Mouse (Mus musculus) thymus, postnatal 0 days (tissue): ENCODE data around the gene N4bp3. TPM values are rescaled to one million over a fixed set of nuclear protein-coding genes. Genes with fewer than 3 reads are reported as not detected.
A peak's percentile ranks its signal among the peaks of the same experiment; 100 is the strongest.
"Not testable (repeated sequence)": the region's sequence is repeated elsewhere in the genome, so short reads cannot be mapped to it uniquely, and the experiment has no call there.

Experiments
- DNase-seq: peaks from one replicate; pipeline ENCODE4 v3.0.0-alpha.2; 2015; ENCODE audit warnings: low spot score
- polyA plus RNA-seq: library from polyadenylated mRNA; unstranded; fragments of >200 nt; fragmentation: Nextera tagmentation; extraction: Ambion mirVana; gene quantifications from 2 replicates; pipeline ENCODE4 v1.2.1, GENCODE M21; 2015

The N4bp3 gene
- polyA plus RNA-seq, 1 experiment from 2014 or later, result 26.5 TPM

DNA sequence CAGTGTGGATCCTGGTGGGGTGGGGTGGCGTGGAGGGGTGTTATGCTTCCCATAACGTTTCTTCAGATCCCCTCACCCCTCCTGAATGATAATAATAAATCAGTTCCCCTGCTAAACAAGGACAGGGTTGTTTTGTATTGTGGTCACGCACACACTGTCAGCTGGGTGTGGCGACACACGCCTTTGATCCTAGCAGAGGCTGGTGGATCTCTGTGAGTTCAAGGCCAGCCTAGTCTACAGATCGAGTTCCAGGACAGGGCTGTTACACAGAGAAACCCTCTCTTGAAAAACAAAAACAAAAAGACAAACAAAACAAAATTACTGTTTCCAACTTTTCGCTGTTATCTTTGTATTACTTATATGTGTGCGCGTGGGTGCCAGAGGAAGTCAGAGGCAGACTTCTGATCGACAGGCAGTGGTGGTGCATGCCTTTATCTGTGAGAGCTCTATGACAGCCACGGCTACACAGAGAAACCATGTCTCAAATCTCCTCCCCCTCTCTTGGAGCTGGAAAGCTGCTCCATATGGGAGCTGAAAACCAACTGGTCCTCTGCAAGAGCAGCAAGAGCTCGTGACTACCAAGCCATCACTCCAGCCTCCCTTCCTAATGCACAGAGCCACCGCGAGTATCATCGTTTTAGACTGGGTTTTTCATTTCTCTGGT lies 20.9 kb downstream of the N4bp3 start:
- no peak for DNase-seq

DNA sequence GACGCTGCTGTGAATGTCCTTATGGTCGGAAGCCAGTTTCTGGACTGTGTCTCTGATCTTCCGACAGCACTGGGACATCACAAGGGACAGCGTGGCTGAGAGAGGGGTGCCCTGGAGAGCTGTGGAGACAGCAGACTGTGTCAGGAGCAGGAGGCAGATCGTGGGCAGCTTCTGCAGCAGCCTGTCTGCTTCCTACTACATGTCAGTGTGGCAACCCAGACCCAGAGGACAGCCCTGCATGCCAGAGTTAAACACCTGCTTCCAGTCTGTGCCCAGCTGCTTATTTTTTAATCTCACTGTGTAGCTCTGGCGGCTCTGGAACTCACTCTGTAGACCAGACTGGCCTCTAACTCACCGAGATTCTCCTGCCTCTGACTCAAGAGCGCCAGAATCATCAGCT lies 22.7 kb downstream of the N4bp3 start:
- DNase-seq, result no peak

DNA sequence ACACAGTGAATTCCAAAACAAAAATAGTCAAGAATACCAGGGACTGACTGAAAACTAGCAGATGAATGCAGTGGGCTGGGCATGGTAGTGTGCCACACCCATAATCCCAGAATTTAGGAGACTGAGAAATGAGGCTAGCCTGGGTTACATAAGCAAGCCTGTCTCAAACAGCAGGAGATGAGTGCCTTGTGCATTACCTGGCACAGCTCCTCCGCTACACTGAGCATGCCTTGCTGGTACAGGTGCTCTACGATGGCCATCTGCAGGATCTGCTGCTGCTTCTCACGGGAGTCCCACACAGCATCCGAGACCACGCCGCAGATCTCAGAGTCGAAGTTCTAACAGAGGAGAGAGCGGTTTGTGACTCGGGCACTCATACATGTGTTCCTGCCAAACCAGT lies 23.2 kb downstream of the N4bp3 start:
- no peak for DNase-seq

DNA sequence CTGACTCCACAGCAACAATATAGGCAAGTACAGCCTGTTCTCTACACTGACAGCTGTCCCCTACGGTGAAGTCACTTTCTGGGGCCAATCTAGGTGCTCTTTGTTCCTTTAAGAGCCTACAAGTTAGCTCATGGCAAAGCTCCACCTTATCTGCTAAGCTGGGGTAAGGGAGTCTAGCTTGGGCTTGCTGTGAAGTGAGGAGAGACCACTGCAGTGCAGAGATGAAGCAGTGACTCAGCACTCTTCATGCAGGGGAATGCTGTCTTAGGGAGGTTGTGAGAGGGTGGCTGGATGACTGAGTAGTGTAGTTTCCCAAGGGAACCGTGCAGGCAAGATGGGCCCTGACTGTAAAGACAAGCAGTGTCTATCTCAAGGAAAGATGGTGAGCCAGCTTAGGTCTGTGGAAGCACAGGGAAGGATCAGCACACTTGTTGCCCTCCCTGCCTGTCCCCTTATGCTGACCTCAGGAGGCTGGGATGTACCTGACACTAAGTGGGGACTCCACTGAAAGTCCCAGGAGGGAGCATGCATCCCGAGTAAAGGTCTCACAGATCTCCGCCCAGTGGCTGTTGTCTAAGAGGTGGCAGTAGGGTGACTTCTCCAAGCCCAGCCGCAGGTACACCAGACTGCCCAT lies 25.3 kb downstream of the N4bp3 start:
- no peak for DNase-seq

DNA sequence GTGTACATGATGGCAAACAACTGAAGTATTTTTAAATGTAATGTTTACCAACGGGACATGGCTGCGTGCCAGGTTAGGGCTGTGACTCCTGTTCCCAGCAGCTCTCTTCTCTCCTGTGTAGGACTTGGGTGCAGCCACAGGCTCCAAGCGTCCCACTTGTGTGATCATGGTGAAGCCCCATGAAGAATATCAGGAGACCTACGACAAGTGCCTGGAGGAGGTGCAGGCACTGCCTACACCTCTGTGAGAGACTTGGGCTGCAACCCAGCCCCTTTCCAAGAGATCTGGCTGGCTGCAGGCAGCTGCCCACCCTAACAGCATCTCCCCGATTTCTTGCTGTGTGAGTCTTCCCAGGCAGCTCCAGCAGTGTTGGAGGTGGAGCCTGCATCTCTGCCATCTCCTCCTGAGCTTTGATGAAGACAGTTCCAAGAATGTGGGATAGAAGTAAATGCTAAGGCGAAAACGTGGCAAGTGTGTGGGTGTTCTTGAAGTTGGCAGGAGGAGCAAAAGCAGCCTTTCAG lies 27.6 kb downstream of the N4bp3 start:
- no peak for DNase-seq

DNA sequence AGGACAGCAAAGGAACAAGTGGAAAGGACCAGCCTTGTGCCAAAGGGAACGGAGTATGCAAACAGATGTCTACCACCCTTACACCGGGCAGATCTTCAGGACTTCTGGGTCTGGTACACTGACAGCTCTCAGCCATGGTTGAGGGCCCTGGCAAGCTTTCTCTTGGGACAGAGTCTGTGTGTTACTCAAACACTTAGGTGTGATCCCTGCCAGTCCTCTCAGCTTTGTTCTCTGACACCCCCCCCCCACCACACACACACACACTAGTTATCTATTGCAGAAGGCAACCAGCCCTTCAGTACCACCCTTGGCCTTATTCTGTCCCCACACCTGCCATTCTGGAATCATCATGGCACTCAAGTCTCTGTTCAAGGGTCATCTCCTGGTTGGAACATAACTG lies 28.9 kb downstream of the N4bp3 start:
- no peak for DNase-seq

DNA sequence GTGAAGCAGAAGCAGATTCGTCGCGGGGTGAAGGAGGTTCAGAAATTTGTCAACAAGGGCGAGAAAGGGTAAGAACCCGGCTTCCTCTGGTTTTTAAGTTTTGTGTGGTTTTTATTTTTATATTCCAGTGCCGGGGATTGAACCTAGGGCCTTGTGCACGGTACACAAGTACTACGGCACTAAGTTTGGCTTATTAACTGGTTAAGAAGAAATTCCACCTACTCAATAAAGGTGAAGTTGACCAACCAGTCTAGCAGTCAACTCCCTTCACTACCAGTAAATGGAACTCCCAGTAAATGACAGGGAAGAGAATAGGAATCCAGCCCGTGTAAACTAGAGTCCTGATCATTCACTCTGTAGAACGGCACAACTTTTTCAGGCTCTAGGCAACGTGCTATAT lies 30.6 kb downstream of the N4bp3 start:
- no peak for DNase-seq

DNA sequence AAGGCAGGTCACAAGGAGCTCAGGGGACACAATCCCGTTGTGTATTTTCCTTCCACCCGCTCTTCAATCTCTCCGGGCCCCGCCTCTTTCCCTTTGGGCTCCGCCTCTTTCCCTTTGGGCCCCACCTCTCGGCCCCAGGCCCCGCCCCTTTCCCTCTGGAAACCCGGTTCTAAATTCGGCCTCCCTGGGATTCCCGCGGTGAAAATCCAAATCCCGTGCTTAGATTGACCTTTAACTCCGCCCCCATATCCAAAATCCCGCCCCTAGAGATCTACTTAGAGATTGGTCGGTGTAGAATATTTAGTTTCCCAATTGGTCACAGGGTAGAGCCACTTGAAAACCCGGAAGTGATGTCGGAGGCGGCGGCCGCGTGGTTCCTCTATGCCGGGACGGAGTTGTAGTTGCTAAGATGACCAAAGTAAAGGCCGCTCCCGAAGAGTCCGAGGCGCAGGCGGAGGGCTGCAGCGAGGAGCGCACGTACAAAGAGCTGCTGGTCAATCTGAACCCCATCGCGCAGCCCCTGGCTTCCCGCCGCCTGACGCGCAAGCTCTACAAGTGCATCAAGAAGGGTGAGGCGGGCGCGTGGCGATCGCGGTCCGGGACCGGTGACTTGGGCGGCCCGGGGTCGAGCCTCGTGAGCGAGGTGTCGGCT lies 31.1 kb downstream of the N4bp3 start, which contains the start of gene Nhp2:
TSS of gene Nhp2 (plus strand) at position 327 of the 652 bp plus-strand sequence.
- peak; percentile 92 for DNase-seq

DNA sequence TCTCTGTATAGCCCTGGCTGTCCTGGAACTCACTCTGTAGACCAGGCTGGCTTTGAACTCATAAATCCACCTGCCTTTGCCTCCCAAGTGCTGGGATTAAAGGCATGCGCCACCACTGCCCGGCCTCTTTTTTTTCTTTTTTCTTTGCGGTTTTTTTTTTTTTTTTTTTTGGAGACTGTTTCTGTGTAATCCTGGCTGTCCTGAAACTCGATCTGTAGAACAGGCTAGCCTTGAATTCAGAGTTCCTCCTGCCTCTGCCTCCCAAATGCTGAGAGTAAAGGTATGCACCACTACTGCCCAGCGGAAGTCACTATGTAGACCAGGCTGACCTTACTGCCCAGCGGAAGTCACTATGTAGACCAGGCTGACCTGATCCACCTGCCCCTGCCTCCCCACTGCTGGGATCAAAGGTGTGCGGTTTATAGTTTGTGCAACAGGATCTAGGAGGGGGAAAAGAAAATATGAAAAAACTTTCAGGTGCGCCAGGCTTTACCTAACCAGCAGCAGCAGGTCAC lies 31.7 kb downstream of the N4bp3 start:
- DNase-seq, result no peak

DNA sequence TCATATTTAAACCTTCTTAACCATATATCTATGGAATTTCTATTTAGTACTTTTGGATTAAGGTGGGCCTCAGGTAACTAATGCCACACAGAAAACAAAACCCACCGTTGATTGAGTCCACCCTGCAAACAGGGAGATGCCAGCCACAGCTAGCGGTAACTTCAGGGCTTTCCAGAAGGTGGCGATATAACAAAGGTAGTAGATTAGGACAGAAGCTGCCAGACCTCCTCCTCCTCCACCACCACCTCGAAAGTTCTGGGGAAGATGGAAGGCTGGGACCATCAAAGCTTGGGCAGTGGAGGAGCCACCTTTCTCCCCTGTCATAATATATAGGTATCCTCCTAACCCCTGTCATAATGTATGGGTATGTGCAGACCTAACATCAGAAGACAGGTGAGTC lies 32.9 kb downstream of the N4bp3 start:
- peak; percentile 82 for DNase-seq

DNA sequence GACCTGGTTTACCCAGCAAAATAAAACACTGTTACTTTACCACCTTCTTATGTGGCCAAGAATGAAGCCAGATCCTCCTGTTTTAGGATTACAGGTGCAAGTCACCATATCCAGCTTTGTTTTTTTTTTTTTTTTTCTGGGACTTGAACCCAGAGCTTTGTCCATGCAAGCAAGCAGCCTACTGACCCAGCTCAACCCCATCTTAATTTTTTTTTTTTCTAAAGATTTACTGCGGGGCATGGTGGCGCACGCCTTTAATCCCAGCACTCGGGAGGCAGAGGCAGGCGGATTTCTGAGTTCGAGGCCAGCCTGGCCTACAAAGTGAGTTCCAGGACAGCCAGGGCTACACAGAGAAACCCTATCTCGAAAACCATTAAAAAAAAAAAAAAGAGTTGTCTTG lies 34.5 kb downstream of the N4bp3 start:
- not testable (repeated sequence) for DNase-seq

DNA sequence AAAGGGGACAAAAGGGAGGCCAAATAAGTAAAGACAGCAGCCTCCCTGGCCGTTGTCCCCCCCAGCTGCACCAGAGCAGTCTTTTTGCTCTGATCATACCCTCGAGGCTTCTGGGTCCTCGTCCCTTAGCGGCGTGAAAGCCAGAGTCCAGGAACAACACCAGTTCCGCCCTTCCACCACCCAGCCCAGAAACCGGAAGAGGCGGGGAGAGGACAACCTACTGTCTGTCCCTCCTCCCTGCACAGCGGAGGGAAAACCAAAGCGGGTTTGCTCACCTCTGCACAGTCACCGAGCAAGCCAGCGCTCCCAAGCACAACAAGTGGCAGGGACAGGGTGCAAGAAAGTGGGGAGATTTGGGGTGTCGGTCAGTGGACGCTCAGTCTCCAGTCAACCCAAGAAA lies 35.0 kb downstream of the N4bp3 start:
- DNase-seq, result peak; percentile 79

DNA sequence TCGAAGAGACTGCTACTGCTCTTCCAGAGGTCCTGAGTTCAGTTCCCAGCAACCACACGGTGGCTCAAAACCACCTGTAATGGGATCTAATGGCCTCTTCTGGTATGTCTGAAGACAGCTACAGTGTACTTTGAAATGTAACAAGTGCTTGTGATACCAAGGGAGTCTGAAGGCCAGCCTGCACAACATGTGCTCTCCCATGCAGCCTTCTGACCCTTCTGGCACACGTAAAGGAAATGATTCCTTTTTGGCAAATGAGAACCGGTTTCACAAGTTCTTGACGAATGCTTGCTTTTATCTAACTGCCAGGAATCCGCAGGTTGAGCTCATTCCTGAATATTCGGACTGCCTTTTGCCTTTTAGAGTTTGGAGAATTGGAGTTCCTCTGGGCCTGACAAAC lies 35.5 kb downstream of the N4bp3 start:
- no peak for DNase-seq

DNA sequence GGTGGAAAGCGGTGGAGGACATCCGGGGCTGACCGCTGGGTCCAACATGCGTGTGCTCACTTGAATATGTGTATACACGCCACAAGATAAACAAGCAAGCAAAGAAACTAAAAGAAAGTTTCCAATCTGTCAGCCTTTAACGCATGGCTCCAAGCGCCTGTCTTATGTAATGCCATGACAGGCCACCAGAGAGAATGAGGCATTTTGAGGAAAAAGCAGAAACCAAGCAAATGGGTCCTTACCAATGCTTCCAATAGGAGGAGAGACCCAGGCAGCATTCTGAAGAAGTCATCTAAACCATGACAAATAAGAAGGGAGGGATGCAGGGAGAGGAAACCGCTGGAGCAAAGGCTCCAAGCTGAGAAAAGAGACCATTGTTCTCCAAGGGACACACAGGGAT lies 36.4 kb downstream of the N4bp3 start:
- no peak for DNase-seq

DNA sequence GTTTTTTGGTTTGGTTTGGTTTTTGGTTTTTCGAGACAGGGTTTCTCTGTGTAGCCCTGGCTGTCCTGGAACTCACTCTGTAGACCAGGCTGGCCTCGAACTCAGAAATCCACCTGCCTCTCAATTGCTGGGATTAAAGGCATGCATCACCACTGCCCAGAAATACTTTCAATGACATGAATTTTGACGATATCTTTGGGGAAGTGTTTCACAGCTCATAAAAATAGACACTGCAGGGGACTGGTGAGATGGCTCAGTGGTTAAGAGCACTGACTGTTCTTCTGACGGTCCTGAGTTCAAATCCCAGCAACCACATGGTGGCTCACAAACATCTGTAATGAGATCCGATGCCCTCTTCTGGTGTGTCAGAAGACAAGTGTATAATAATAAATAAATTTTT lies 40.7 kb downstream of the N4bp3 start:
- DNase-seq, result not testable (repeated sequence)

DNA sequence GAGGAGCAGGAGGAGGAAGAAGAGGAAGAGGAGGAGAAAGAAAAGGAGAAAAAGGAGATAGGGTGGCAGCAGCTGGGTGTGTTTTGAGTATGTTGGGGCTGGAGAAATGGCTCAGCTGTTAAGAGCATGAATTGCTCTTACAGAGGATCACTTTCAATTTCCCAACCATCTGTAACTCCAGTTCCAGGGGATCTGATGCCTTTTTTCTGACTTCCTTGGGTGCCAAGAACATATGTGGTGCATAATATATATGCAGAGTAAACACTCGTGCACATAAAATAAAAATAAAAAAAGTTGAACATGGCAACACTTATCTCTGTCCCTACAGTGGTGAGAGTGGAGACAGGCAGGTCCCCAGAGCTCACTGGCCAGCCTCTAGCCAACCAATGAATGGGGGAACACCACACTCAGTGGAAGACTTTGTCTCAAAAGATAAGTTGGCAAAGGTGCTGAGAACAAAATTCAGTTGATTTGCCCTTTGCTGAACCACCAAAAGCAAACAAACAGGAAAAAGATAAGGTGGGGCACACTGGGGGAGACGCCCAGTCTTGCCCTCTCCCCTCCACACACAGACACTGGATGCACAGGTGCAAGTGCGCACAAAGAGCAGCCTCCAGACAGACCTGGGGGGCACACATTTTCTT lies 41.3 kb downstream of the N4bp3 start:
- DNase-seq, result peak; percentile 46

DNA sequence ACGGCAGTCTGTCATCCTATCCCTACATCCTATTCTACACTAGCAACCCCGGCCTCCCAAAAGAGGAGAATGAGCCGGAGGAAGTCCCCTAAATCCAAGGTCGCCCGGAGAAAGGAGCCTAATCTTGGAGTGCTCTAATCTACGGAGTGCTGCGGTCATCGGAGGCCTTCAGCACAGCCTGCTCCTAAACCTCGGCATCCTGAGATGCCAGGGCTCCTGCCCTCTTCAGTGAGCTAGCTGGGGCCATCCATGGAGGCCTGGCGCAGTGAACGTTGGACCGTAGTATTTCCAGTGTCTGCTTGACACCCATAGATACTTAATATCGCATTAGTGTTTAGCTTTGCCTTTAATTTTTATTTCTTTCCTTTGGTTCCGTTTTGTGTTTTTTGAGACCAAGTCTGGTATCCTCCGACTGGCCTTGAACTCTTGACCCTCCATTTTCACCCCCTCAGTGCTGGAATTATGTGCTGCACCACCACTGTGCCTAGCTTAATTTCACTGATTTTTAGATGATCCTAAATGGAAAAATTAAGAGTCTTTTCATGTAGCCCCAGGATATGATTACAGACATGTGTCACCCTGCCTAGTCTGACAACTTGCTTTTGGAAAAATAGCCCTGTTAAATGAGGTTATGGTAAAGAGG lies 43.4 kb downstream of the N4bp3 start:
- no peak for DNase-seq

DNA sequence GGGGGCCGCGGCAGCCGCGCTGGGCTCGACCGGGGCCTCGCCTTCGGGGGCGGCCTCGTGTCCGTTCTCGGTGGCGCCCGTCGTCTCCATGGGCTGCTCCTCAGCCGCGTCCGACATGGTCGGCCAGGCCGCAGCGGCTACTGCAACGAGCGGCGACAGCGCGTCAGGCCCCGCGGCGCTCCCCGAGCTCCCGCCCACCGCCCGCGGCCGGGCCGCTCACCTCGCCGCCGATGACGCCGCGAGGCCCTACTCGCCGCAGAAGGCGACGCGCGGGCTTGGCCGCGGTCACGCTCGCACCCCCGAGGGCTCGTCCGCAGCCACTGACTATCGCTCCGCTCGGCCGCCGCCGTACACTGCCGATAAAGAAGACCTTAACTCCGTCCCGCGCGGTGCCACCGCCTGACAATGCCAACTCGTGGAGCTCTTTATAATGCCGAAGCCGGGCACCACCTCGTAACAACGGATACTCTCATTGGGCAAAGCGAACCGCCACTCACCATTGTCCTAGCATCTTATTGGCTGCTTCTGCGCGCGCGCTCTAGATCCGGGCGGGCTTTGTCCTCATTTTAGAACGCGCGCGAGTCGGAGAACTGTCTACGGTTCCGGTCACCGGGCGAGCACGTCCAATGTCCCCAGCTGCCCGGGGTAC lies 44.1 kb downstream of the N4bp3 start, which contains the start of gene Hnrnpab:
TSS of gene Hnrnpab (minus strand) at position 401 of the 649 bp plus-strand sequence.
- peak; percentile 98 for DNase-seq

DNA sequence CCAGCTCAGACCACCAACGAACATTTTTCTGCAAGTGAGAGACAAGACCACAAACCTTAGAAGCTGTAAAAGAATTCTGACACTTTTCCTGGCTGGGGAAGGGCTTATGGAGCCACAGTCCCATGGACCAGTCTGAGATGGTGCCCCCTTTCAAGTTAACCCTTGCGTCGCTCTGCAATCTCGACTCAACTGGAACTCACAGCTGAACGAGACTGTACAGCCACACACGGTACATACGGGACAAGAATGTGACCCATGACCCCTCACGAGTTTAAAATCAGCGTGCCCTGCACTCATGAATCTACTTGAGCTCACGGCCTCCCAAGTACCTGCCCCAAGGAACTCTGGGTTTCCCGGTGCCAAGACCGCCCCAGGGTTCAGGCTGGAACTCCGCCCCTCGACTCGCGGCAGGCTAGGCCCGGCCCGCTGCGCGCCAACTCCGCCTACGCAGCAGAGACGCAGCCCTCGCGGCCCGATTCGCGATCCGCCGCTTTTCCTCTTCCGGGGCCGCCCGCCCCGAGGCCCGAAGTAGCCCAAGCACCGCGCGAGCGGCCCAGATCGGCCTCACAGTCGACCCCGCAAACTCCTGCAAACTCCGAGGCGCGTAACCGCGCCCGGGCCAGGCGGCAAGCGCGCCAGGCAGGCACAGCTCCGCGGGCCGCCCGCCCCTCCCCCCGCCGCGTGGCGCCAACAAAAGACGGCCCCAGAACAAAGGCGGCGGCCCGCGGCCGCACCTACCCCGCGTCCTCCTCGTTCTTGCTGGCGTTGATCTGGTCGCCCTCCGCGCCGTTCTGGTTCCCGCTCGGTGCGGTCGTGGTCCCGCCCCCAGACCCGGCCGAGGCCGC lies 44.8 kb downstream of the N4bp3 start:
- DNase-seq, result peak; percentile 88

DNA sequence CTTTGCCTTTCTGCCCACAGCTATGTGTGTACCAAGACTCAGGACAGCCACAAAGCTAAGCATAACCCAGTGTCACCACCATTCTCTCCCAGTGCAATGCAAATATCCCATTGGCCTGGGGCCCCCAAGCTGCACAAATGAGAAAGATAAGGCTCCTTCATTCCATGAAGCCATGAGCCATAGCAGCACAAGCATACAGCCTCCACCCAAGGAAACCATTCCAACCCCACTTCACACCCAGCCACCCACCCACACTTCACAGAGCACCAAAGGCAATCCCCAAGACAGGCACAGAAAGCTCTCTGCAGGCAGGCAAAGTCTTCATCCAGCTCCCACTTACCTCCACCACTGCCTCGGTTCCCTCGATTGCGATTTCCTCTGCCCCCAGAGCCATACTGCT lies 48.4 kb downstream of the N4bp3 start:
- no peak for DNase-seq
